Mouse (Mus musculus) limb, embryonic 14.5 days (tissue): Measurements from ENCODE around the gene Zfp9. TPM values are rescaled to one million over a fixed set of nuclear protein-coding genes. Genes with fewer than 3 reads are reported as not detected.
A peak's percentile ranks its signal among the peaks of the same experiment; 100 is the strongest.

Experiments used
- ATAC-seq: fragments of 200-750 bp; cut with Nextera tagmentation; 2 replicates; pipeline ENCODE4 v1.8.0; 2017; ENCODE audit warnings: low read depth, moderate number of reproducible peaks, moderate TSS enrichment; ENCODE audit not compliant: low FRiP score
- DNase-seq: peaks from one replicate; pipeline ENCODE4 v3.0.0-alpha.2; 2015; ENCODE audit warnings: low spot score
- H3K27ac ChIP-seq: fragments of 300-500 bp; sonication (generic); replicated peaks from 2 replicates; pipeline ENCODE4 v1.5.1; 2014; ENCODE audit warnings: low read depth, mild to moderate bottlenecking, low read length, moderate library complexity, mixed read lengths
- H3K27me3 ChIP-seq: fragments of 300-500 bp; sonication (generic); 2 replicates; pipeline ENCODE4 v1.6.1; 2014; ENCODE audit warnings: low read length, mixed read lengths; ENCODE audit not compliant: control insufficient read depth, insufficient read depth
- H3K36me3 ChIP-seq: fragments of 300-500 bp; sonication (generic); 2 replicates; pipeline ENCODE4 v1.6.1; 2014; ENCODE audit warnings: mild to moderate bottlenecking, low read length, moderate library complexity, mixed read lengths; ENCODE audit not compliant: control insufficient read depth, insufficient read depth
- H3K4me1 ChIP-seq: fragments of 300-500 bp; sonication (generic); 2 replicates; pipeline ENCODE4 v1.6.1; 2014; ENCODE audit warnings: antibody characterized with exemption, low read length, mixed read lengths; ENCODE audit not compliant: control insufficient read depth, insufficient read depth
- H3K4me2 ChIP-seq: fragments of 300-500 bp; sonication (generic); replicated peaks from 2 replicates; pipeline ENCODE4 v1.6.1; 2014; ENCODE audit warnings: low read depth, mild to moderate bottlenecking, low read length, moderate library complexity; ENCODE audit not compliant: severe bottlenecking
- H3K4me3 ChIP-seq: fragments of 300-500 bp; sonication (generic); replicated peaks from 2 replicates; pipeline ENCODE4 v1.5.1; 2014; ENCODE audit warnings: low read length
- H3K9ac ChIP-seq: fragments of 300-500 bp; sonication (generic); 2 replicates; pipeline ENCODE4 v1.6.1; 2014; ENCODE audit warnings: mild to moderate bottlenecking, low read depth, low read length, moderate library complexity; ENCODE audit not compliant: severe bottlenecking
- H3K9me3 ChIP-seq: fragments of 300-500 bp; sonication (generic); 2 replicates; pipeline ENCODE4 v1.6.1; 2016; ENCODE audit warnings: low read length; ENCODE audit not compliant: control insufficient read depth
- POLR2A ChIP-seq: fragments of 200-500 bp; IDR thresholded peaks from 2 replicates; pipeline ENCODE4 v1.8.0; 2012; ENCODE audit warnings: inconsistent platforms, mild to moderate bottlenecking, moderate library complexity, borderline replicate concordance; ENCODE audit not compliant: insufficient read depth, insufficient read length; ENCODE audit errors: extremely low read depth
- WGBS: fragments of 180-500 bp; shearing (Covaris S2); extraction: QIAGEN DNeasy Blood & Tissue Kit; methylation state at CpG from one replicate; pipeline ENCODE4 v1.1.7; 2014; 5-methylcytosine and 5-hydroxymethylcytosine counted together
- microRNA-seq: library from miRNA; unstranded; fragments of <30 nt; microRNA quantifications from one replicate; pipeline ENCODE4, GENCODE M21; 2016
- polyA plus RNA-seq, 2 experiments: library from polyadenylated mRNA; depleted of rRNA in 1 of 2; stranded (reverse) in 1 of 2; unstranded in 1 of 2; fragments of >200 nt; fragmentation: Nextera tagmentation in 1 of 2; extraction: Ambion mirVana in 1 of 2; gene quantifications; 2 replicates each; pipeline versions ENCODE4 v1.2.1 to v1.2.3; 2012 to 2014

The Zfp9 gene
- polyA plus RNA-seq, 2 experiments = 17.3 to 32.1 TPM

DNA sequence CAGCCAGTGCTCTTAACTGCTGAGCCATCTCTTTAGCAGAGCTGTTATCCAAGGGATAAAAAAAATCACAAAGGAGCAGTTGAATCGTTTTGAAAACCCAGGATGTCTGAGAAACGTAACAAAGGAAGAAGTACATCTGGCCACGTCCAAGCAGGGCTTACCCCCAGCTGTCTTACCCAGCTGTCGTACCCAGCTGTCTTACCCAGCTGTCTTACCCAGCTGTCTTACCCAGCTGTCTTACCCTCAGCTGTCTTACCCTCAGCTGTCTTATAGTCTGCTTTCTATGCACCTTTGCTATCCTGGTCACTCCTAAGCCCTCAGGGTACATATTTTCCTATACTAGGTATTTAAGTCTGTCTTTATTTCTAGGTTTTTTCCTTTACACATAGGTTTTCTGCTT lies 47.6 kb downstream of the Zfp9 start:
- Histone ChIP-seq H3K27ac (no peak overlapping the region), H3K4me2 (no peak overlapping the region), H3K4me1 (no peaks in the 10 kb centered on the region), H3K9me3 (peaks cover 12% of the 10 kb centered on the region), H3K4me3 (no peak overlapping the region), H3K27me3 (no peaks in the 10 kb centered on the region), H3K9ac (no peak overlapping the region), H3K36me3 (peaks cover 48% of the 10 kb centered on the region)
- TF ChIP-seq POLR2A = no peak
- no peak for ATAC-seq
- 74% methylated on average over 3 of the region's 4 CpGs for WGBS
- DNase-seq = no peak

DNA sequence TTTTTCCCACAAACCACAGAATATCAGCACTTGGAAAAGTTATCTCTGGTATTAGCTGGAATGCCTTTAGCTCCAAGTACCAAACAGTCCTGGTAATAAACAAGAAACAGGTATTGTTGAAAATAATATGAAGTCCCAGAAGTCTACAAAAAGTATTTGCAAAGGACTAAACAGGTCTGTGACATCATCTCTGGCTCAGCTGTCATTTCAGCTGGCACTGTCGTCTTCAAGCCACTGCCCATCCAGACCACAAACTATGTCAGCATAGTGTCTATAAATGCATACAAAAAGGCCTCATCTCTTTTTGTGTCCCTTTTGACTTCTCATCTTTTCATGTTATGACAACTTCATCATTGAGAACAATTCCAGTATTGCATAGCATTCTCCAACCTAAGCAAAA lies 52.5 kb downstream of the Zfp9 start:
- H3K4me3 ChIP-seq = no peak overlapping the region
- DNase-seq = no peak
- no peak overlapping the region for H3K27ac ChIP-seq
- H3K4me2 ChIP-seq = no peak overlapping the region
- H3K27me3 ChIP-seq = no peaks in the 10 kb centered on the region
- 93% methylated on average over 1 of the region's 1 CpGs for WGBS
- ATAC-seq = no peak
- TF ChIP-seq POLR2A = no peak
- no peaks in the 10 kb centered on the region for H3K4me1 ChIP-seq
- no peak overlapping the region for H3K9ac ChIP-seq
- peaks cover 12% of the 10 kb centered on the region for H3K9me3 ChIP-seq
- peaks cover 40% of the 10 kb centered on the region for H3K36me3 ChIP-seq

DNA sequence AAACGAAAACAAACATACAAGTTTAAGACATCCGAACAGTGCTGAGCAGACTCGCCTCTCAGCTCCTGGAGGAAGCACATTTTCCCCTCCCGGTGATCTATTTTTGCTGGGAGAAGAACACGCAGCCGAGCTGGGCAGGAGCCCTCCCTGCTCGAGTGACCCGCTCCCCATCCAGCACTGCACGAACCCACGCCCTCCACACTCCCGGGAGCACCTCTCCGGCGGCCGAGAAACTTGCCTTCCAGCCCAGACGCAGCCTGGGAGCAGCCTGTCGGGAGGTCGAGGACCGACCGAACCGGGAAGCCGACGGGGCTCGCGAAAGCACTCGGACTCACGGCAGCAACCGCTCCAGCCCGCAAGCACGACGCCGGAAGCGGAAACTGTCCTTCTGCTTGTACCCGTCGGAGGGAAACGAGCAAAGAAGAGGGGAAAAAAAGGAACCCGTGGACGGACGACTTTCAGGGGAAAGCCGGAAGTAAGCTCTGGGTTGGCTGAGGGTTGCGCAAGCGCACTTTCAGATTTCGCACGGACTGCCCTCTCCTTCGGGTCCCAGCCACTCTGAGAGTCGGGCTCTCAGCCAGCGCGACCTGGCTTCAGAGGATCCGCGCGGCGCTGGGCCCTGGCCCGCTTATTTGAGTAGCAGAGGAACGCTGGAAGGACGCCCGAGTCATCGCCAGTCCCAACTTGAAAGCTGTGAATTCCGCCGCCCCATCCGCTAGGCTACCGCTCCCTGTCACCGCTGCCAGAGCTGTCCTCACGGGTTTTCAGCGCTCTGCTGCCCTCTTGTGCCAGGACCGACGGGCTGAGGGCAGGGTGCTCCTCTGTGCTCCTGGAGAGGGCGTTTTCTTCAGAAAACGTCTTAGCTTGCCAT lies 59.8 kb downstream of the Zfp9 start, which contains the start of gene Bms1:
TSS of gene Bms1 (minus strand) at position 425 of the 871 bp plus-strand sequence.
- ATAC-seq = peak; percentile 98
- Histone ChIP-seq H3K4me1 (peaks cover 7% of the 10 kb centered on the region), H3K9me3 (no peaks in the 10 kb centered on the region), H3K4me3 (peak within 1 kb of the TSS; percentile 100), H3K36me3 (peaks cover 29% of the 10 kb centered on the region), H3K9ac (peak within 1 kb of the TSS; percentile 86), H3K27ac (peak within 1 kb of the TSS; percentile 78), H3K27me3 (no peaks in the 10 kb centered on the region), H3K4me2 (peak within 1 kb of the TSS; percentile 64)
- DNase-seq = peak; percentile 98
- peak; percentile 84; the same call in 1 of the 2 replicates for TF ChIP-seq POLR2A
- WGBS = under 1% methylated on average over 61 of the region's 67 CpGs

Small RNAs within 50 kb of the gene (microRNA-seq; reads per million reads assigned to microRNA genes)
- gene Gm25953 = not detected

Other genes starting within 250 kb of the Zfp9 start
- gene Bms1, start 59.8 kb downstream of the Zfp9 start, polyA plus RNA-seq (2012; rRNA removed) = 14.1 and 24.4 TPM in 2 replicates
- gene Bms1, start 59.8 kb downstream of the Zfp9 start, polyA plus RNA-seq (2014; fragmentation: Nextera tagmentation; extraction: Ambion mirVana) = 31.1 and 35.8 TPM in 2 replicates
- gene Zfp248, start 23.8 kb downstream of the Zfp9 start, polyA plus RNA-seq (2012; rRNA removed) = 6.0 and 6.2 TPM in 2 replicates
- gene Zfp248, start 23.8 kb downstream of the Zfp9 start, polyA plus RNA-seq (2014; fragmentation: Nextera tagmentation; extraction: Ambion mirVana) = 8.4 and 10.6 TPM in 2 replicates
- gene Ankrd26, start 82.9 kb upstream of the Zfp9 start, polyA plus RNA-seq (2012; rRNA removed) = 7.6 and 11.1 TPM in 2 replicates
- 12.6 and 13.3 TPM in 2 replicates for gene Ankrd26, start 82.9 kb upstream of the Zfp9 start, polyA plus RNA-seq (2014; fragmentation: Nextera tagmentation; extraction: Ambion mirVana)